Mouse (Mus musculus) heart, embryonic 11.5 days (tissue): Measurements from ENCODE around the gene Sf3a2. TPM values are rescaled to one million over a fixed set of nuclear protein-coding genes. Genes with fewer than 3 reads are reported as not detected.
"Not testable (repeated sequence)": the region's sequence is repeated elsewhere in the genome, so short reads cannot be mapped to it uniquely, and the experiment has no call there.

ENCODE experiments used
- ATAC-seq: fragments of 200-750 bp; cut with Nextera tagmentation; replicated peaks from 2 replicates; pipeline ENCODE4 v1.8.0; 2017; ENCODE audit warnings: moderate library complexity; ENCODE audit not compliant: insufficient number of reproducible peaks, low FRiP score, low TSS enrichment
- H3K27ac ChIP-seq: fragments of 300-500 bp; sonication (generic); 2 replicates; pipeline ENCODE4 v1.5.1; 2014; ENCODE audit warnings: mild to moderate bottlenecking, low read depth, low read length
- H3K27me3 ChIP-seq: fragments of 300-500 bp; sonication (generic); 2 replicates; pipeline ENCODE4 v1.6.1; 2014; ENCODE audit warnings: mild to moderate bottlenecking, low read length, mixed read lengths; ENCODE audit not compliant: control insufficient read depth, insufficient read depth
- H3K36me3 ChIP-seq: fragments of 300-500 bp; sonication (generic); 2 replicates; pipeline ENCODE4 v1.6.1; 2014; ENCODE audit warnings: mild to moderate bottlenecking, low read length, moderate library complexity, mixed read lengths; ENCODE audit not compliant: control insufficient read depth, insufficient read depth
- H3K4me1 ChIP-seq: fragments of 300-500 bp; sonication (generic); 2 replicates; pipeline ENCODE4 v1.6.1; 2014; ENCODE audit warnings: low read length; ENCODE audit not compliant: control insufficient read depth, insufficient read depth
- H3K4me2 ChIP-seq: fragments of 300-500 bp; sonication (generic); 2 replicates; pipeline ENCODE4 v1.6.1; 2014; ENCODE audit warnings: mild to moderate bottlenecking, moderate library complexity
- H3K4me3 ChIP-seq: fragments of 300-500 bp; sonication (generic); 2 replicates; pipeline ENCODE4 v1.5.1; 2014; ENCODE audit warnings: low read depth, low read length
- H3K9ac ChIP-seq: fragments of 300-500 bp; sonication (generic); 2 replicates; pipeline ENCODE4 v1.6.1; 2014; ENCODE audit warnings: mild to moderate bottlenecking, low read depth, low read length, moderate library complexity
- H3K9me3 ChIP-seq: fragments of 300-500 bp; sonication (generic); replicated peaks from 2 replicates; pipeline ENCODE4 v1.6.1; 2016; ENCODE audit warnings: low read length; ENCODE audit not compliant: control insufficient read depth
- WGBS: fragments of 180-500 bp; shearing (Covaris S2); extraction: QIAGEN DNeasy Blood & Tissue Kit; methylation state at CpG from one replicate; pipeline ENCODE4 v1.1.7; 2014; ENCODE audit not compliant: insufficient replicate concordance; 5-methylcytosine and 5-hydroxymethylcytosine counted together
- polyA plus RNA-seq: library from polyadenylated mRNA; unstranded; fragments of >200 nt; fragmentation: Nextera tagmentation; extraction: Ambion mirVana; gene quantifications from 2 replicates; pipeline ENCODE4 v1.2.1, GENCODE M21; 2014

Sf3a2 gene
- polyA plus RNA-seq, 1 experiment from 2014 or later: 68.6 TPM

DNA sequence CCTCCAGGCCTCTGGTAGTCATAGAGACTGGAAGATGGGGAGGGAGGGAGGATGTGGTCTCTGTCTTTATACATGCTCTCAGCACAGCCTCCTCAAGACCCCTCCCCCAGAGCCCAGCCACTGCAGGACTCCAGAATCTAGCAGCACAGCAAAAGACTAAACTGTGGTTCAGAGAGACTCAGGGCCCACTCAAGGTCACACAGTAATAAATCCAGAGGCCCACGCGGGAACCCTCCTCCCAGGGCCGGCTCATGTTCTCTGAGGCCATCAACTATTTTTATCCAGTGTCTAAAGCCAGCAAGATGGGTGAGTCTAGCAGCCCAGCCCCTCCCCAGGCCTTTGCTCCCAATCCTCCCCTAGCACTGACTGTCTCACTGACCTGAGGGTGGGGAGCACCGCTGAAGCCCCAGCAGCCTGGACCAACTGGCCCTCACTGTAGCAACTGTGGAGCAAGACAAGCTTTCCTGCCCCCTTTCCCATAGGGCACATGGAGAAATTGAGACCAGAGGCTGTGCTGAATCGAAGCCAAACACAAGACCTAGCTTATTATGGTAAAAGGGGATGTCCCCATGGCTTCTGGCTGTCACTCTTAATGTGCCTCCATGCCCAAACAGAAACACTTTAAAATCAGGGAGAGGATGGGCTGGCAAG is 14.5 kb downstream of the Sf3a2 start:
- peaks cover 6% of the 10 kb centered on the region for H3K27me3 ChIP-seq
- no peak overlapping the region; the same call in 1 of the 2 replicates for H3K9ac ChIP-seq
- H3K9me3 ChIP-seq: no peaks in the 10 kb centered on the region
- peaks cover 28% of the 10 kb centered on the region for H3K4me1 ChIP-seq
- H3K4me2 ChIP-seq: no peak overlapping the region
- H3K27ac ChIP-seq: no peak overlapping the region
- ATAC-seq: no peak
- H3K36me3 ChIP-seq: no peaks in the 10 kb centered on the region
- WGBS: 35% methylated on average over 5 of the region's 5 CpGs
- H3K4me3 ChIP-seq: no peak overlapping the region

DNA sequence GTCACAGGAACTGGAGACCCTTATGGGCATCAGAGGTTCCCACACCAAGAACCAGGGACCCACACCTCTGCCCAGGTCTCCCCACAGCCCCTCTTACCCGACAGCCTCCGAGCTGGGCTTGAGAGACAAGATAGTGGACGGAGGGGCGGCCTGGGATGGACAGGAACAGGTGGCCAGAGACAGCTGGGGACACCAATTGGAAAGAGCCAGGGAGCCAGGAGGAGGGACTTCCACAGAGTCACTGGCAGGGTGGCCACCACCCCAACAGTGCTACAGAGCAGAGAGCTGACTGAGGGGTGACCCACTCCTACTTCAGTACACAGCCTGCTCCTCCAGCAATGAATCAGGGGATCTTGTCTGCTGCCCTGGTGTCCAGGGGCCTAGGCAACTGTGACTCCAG is 15.4 kb downstream of the Sf3a2 start, which contains the start of gene Jsrp1:
Jsrp1 (minus strand) TSS at position 133 of the 400 bp plus-strand sequence.
- ATAC-seq: no peak
- WGBS: 41% methylated on average over 4 of the region's 4 CpGs
- H3K36me3 ChIP-seq: no peaks in the 10 kb centered on the region
- H3K27me3 ChIP-seq: peaks cover 3% of the 10 kb centered on the region
- H3K27ac ChIP-seq: no peak within 1 kb of the TSS
- no peak within 1 kb of the TSS for H3K4me3 ChIP-seq
- no peak within 1 kb of the TSS; the same call in 1 of the 2 replicates for H3K9ac ChIP-seq
- H3K4me2 ChIP-seq: no peak within 1 kb of the TSS
- H3K9me3 ChIP-seq: no peaks in the 10 kb centered on the region
- H3K4me1 ChIP-seq: peaks cover 19% of the 10 kb centered on the region

DNA sequence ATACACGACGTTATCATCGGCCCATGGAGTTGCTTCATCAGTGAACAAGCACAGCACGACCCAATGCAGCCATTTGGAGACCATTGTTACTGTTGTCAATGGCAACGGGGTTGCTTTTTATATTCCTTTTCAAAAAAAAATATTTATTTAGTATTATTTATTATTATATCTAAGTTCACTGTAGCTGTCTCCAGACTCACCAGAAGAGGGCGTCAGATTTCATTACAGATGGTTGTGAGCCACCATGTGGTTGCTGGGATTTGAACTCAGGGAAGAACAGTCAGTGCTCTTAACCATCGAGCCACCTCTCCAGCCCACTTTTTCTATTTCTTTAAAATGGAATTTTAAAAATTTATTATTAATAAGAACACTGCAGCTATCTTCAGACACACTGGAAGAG is 16.8 kb downstream of the Sf3a2 start:
- H3K27ac ChIP-seq: no peak overlapping the region
- no peaks in the 10 kb centered on the region for H3K9me3 ChIP-seq
- H3K4me1 ChIP-seq: peaks cover 7% of the 10 kb centered on the region; the same call in 1 of the 2 replicates
- H3K27me3 ChIP-seq: no peaks in the 10 kb centered on the region; the same call in 1 of the 2 replicates
- no peak overlapping the region for H3K4me2 ChIP-seq
- no peak overlapping the region for H3K4me3 ChIP-seq
- H3K9ac ChIP-seq: no peak overlapping the region
- WGBS: 61% methylated on average over 7 of the region's 7 CpGs
- no peak for ATAC-seq
- no peaks in the 10 kb centered on the region for H3K36me3 ChIP-seq

DNA sequence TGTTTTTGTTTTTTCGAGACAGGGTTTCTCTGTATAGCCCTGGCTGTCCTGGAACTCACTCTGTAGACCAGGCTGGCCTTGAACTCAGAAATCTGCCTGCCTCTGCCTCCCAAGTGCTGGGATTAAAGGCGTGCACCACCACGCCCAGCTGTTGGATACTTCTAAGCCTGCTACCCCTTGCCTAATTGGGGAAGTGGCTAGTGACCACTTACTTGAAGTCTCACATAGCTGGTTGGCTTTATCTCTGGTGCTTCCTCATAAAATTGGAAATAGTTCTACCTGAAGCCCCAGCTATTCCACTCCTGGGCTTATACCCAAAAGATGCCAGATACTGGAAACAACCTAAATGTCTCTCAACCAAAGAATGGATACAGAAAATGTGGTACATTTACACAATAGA is 18.3 kb downstream of the Sf3a2 start:
- not testable (repeated sequence) for H3K9me3 ChIP-seq, ATAC-seq, H3K27ac ChIP-seq, H3K36me3 ChIP-seq, H3K27me3 ChIP-seq, H3K4me1 ChIP-seq, H3K9ac ChIP-seq, H3K4me3 ChIP-seq, H3K4me2 ChIP-seq
- WGBS: 84% methylated on average over 3 of the region's 3 CpGs

DNA sequence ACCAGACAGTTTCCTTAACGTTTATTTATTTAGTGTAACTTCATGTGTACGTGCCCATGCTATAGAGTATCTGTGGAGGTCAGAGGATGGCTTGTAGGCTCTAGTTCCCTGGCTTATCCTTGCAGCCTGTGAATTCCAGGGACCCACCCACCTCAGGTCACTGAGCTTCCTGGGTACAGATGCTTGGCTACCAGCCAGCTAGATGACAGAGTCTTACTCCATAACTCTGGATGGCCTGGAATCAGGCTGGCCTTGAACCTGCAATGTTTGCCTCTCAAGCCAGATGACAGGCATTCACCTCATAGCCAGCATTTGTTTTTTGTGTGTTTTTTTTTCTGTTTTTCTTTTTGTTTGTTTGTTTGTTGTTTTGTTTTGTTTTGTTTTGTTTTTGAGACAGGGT is 19.2 kb downstream of the Sf3a2 start:
- no peak overlapping the region for H3K4me3 ChIP-seq
- no peaks in the 10 kb centered on the region for H3K36me3 ChIP-seq
- no peak overlapping the region for H3K27ac ChIP-seq
- no peak overlapping the region for H3K9ac ChIP-seq
- H3K9me3 ChIP-seq: no peaks in the 10 kb centered on the region
- no peaks in the 10 kb centered on the region; the same call in 1 of the 2 replicates for H3K27me3 ChIP-seq
- H3K4me1 ChIP-seq: no peaks in the 10 kb centered on the region
- no peak overlapping the region for H3K4me2 ChIP-seq
- no peak for ATAC-seq
- WGBS: 69% methylated on average over 2 of the region's 2 CpGs

DNA sequence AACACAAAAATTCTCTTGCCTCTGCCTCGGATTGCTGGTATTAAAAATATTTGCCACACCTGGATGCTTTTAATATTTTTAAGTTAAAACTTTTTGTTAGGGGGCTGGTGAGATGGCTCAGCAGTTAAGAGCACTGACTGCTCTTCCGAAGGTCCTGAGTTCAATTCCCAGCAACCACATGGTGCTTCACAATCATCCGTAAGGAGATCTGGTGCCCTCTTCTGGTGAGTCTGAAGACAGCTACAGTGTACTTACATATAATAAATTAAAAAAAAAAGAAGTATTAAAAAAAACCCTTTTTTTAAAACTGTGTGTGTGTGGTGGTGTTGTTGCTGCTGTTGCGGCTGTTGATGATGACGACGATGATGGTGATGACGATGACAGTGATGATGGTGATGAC is 20.0 kb downstream of the Sf3a2 start:
- H3K9me3 ChIP-seq, H3K36me3 ChIP-seq, H3K4me2 ChIP-seq, H3K27me3 ChIP-seq, ATAC-seq, H3K9ac ChIP-seq, H3K4me1 ChIP-seq, H3K4me3 ChIP-seq, H3K27ac ChIP-seq: not testable (repeated sequence)
- WGBS: 78% methylated on average over 7 of the region's 7 CpGs

DNA sequence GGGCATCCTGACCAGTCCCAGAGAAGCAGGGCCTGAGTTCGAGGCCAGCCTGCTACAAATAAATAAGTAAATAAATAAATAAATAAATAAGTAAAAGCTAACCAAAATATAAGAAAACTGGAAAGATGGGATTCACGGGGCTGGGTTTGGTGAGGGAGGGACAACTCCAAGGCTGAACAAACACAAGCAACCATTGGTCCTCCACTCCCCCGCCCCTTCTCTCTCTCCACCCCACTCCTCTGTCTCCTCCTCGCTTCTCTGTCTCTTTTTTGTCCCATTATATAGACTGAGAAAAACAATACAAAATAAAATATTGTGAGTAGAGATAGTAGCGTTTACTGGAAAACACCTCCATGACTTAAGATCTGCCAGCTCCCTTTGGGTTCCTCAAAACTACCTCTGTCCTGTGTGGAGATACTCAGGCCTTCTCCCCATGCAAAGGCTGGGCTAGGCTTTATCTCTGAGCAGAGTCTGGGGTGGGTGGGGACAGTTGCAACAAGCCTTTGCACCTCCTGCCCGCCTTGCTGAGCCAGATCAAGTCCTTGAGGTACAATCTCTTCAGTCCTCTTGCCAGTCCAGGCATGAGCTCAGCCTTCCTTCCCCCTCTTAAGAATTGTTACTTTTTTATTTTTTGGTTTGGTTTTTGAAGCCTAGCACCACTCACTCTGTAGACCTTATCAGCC is 20.7 kb downstream of the Sf3a2 start:
- ATAC-seq: no peak; the same call in 1 of the 2 replicates
- H3K4me2 ChIP-seq: no peak overlapping the region

DNA sequence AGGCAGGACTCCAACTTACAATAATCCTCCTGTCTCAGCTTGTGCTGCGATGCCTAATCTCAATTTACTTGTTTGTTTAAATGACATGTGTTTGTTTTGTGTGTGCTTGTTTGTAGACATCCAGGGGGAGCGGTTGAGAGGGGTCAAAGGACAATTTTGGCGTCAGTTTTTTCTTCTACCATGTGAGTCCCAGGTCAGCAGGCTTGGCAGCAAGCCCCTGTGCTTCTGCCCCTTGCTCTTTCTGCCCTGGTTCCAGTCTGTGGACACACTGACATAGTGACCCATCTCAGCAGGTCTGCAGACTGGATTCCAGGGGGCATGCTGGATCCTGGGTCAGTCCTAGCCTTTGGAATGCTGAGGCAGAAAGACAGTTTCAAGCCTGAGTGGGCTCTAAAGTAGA is 21.4 kb downstream of the Sf3a2 start:
- no peak overlapping the region for H3K4me3 ChIP-seq
- H3K9me3 ChIP-seq: no peaks in the 10 kb centered on the region
- no peaks in the 10 kb centered on the region for H3K27me3 ChIP-seq
- H3K4me1 ChIP-seq: no peaks in the 10 kb centered on the region
- H3K36me3 ChIP-seq: no peaks in the 10 kb centered on the region
- ATAC-seq: no peak
- H3K27ac ChIP-seq: no peak overlapping the region
- H3K4me2 ChIP-seq: no peak overlapping the region
- H3K9ac ChIP-seq: no peak overlapping the region; the same call in 1 of the 2 replicates
- WGBS: 51% methylated on average over 3 of the region's 3 CpGs

More for the DNA sequence above, 20.7 kb downstream of the Sf3a2 start:
- WGBS: 52% methylated on average over 6 of the region's 6 CpGs
- H3K27me3 ChIP-seq: no peaks in the 10 kb centered on the region
- no peak overlapping the region for H3K4me3 ChIP-seq
- no peaks in the 10 kb centered on the region for H3K36me3 ChIP-seq
- no peaks in the 10 kb centered on the region for H3K9me3 ChIP-seq
- H3K27ac ChIP-seq: no peak overlapping the region
- no peak overlapping the region; the same call in 1 of the 2 replicates for H3K9ac ChIP-seq
- no peaks in the 10 kb centered on the region for H3K4me1 ChIP-seq
